Mouse (Mus musculus): ENCODE measurements around the gene Mif4gd. TPM values are rescaled to one million over a fixed set of nuclear protein-coding genes. Genes with fewer than 3 reads are reported as not detected.
A peak's percentile ranks its signal among the peaks of the same experiment; 100 is the strongest.

The Mif4gd gene
- polyA plus RNA-seq, 1 experiment from 2014 or later = 23.1 TPM

DNA sequence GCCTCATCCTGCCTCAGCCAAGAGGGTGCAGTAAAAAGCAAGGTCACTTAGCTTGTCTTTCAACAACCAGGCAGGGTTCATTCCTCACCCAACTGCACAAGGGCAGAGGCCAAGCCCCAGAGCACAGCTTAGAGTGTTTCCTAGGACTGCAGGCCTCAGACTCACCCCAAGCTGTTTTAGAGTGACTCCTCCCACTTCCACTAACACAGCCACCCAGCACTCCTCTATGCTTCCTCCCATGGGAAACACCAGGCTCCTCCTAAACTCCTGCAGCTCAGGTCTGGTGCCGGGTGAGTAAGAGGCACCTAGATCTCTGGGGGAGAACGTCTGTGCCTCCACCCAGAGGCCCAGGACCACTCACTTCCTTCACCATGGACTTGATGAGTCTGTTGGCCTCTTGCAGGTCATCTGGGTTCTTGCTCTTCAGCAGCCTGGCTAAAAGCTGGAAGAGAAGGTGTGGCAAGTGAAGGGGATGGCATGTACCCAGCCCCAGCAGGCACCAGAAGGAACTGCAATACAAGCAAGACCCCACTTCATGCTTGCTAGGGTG is 22.2 kb downstream of the Mif4gd start:
- Histone ChIP-seq H3K36me3 (peaks cover 98% of the 10 kb centered on the region), H3K4me2 (no peak overlapping the region), H3K27me3 (replicated peaks) (no peaks in the 10 kb centered on the region), H3K27ac (replicated peaks) (no peak overlapping the region), H3K4me3 (no peak overlapping the region), H3K9me3 (no peaks in the 10 kb centered on the region), H3K4me1 (no peaks in the 10 kb centered on the region), H3K9ac (no peak overlapping the region)
- no peak for ATAC-seq (ENCODE audit: extremely low read depth, insufficient number of reproducible peaks, low FRiP score, low TSS enrichment)
- 84% methylated on average over 2 of the region's 2 CpGs for WGBS

DNA sequence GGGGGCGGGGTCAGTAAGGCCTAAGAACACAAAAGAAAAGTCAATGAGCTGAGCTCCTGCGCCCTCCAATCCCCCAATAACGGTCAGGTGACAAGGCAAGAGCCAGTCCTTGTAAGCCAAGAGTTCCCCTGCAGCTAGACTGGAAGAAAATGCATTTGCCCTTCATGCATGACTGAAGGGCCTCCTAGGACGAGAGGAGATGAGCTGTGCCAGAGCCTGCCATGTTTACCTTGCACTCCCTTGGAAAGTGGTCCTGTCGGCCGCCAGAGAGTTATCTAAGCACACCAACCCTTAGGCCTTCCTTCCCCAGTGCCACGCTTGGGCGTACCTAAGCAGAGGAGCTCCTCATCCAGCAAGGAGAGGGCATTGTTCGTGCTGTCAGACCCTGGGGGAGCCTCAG is 24.8 kb downstream of the Mif4gd start:
- no peaks in the 10 kb centered on the region for H3K27me3 ChIP-seq (replicated peaks)
- peaks cover 98% of the 10 kb centered on the region for H3K36me3 ChIP-seq
- no peak overlapping the region; the same call in 1 of the 2 replicates for H3K9ac ChIP-seq
- no peaks in the 10 kb centered on the region for H3K4me1 ChIP-seq
- no peaks in the 10 kb centered on the region for H3K9me3 ChIP-seq
- no peak overlapping the region for H3K27ac ChIP-seq (replicated peaks)
- no peak overlapping the region for H3K4me3 ChIP-seq
- ATAC-seq (ENCODE audit: extremely low read depth, insufficient number of reproducible peaks, low FRiP score, low TSS enrichment) = no peak
- H3K4me2 ChIP-seq = no peak overlapping the region
- 82% methylated on average over 9 of the region's 9 CpGs for WGBS

GRCm38 (mm10) chr11:115586403-115586802 is 26.4 kb downstream of the Mif4gd start:
- Histone ChIP-seq H3K4me1 (no peaks in the 10 kb centered on the region), H3K4me2 (no peak overlapping the region), H3K4me3 (no peak overlapping the region), H3K36me3 (peaks cover 98% of the 10 kb centered on the region), H3K9ac (no peak overlapping the region), H3K9me3 (no peaks in the 10 kb centered on the region), H3K27me3 (replicated peaks) (no peaks in the 10 kb centered on the region), H3K27ac (replicated peaks) (no peak overlapping the region)
- WGBS = 82% methylated on average over 9 of the region's 9 CpGs
- no peak for ATAC-seq (ENCODE audit: extremely low read depth, insufficient number of reproducible peaks, low FRiP score, low TSS enrichment)

GRCm38 (mm10) chr11:115585573-115586100 is 27.1 kb downstream of the Mif4gd start:
- H3K9me3 ChIP-seq = no peaks in the 10 kb centered on the region
- no peak overlapping the region for H3K4me2 ChIP-seq
- 0 out of 2 replicates have a peak overlapping the region, but pooled peaks have one; percentile 0 for H3K9ac ChIP-seq
- peaks cover 98% of the 10 kb centered on the region for H3K36me3 ChIP-seq
- H3K27me3 ChIP-seq (replicated peaks) = no peaks in the 10 kb centered on the region
- no peak overlapping the region for H3K27ac ChIP-seq (replicated peaks)
- no peak overlapping the region for H3K4me3 ChIP-seq
- WGBS = 85% methylated on average over 7 of the region's 7 CpGs
- no peaks in the 10 kb centered on the region for H3K4me1 ChIP-seq
- no peak for ATAC-seq (ENCODE audit: extremely low read depth, insufficient number of reproducible peaks, low FRiP score, low TSS enrichment)

DNA sequence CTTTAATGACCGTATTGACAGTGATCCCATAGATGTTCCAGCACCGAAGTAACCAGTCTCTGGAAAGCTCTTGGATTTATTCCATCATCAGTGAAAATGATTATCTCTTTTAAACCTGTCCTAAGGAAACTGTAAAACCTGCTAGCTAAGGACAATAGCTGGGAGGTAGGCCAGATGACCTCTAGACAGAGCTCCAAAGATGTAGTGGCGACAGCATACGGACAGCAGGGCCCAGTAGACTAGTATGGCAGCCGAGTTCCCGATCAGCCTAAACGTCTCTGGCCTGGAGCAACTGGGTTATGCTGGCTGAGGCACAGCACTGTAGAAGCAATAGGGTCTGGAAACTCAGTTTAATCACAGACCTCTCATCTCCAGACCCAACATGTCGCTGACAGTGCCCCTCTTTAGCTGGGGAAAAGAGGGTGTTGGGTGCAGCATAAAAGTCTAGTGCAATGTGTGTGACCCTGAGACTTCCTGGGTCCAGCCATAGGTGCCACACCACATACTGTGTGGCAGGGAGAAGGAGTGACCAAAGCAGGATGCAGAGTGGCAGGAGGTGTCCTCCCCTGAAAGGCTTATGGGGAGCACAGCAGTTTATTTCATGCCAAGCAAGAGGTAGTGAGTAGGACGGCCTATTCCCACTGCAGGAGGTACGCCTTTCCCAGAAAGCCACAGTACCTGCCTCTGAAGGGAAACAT is 28.2 kb downstream of the Mif4gd start:
- Histone ChIP-seq H3K36me3 (peaks cover 97% of the 10 kb centered on the region), H3K4me1 (no peaks in the 10 kb centered on the region), H3K4me3 (no peak overlapping the region), H3K27me3 (replicated peaks) (no peaks in the 10 kb centered on the region), H3K9ac (no peak overlapping the region), H3K27ac (replicated peaks) (no peak overlapping the region), H3K4me2 (no peak overlapping the region), H3K9me3 (no peaks in the 10 kb centered on the region)
- ATAC-seq (ENCODE audit: extremely low read depth, insufficient number of reproducible peaks, low FRiP score, low TSS enrichment) = no peak
- WGBS = 82% methylated on average over 10 of the region's 10 CpGs

DNA sequence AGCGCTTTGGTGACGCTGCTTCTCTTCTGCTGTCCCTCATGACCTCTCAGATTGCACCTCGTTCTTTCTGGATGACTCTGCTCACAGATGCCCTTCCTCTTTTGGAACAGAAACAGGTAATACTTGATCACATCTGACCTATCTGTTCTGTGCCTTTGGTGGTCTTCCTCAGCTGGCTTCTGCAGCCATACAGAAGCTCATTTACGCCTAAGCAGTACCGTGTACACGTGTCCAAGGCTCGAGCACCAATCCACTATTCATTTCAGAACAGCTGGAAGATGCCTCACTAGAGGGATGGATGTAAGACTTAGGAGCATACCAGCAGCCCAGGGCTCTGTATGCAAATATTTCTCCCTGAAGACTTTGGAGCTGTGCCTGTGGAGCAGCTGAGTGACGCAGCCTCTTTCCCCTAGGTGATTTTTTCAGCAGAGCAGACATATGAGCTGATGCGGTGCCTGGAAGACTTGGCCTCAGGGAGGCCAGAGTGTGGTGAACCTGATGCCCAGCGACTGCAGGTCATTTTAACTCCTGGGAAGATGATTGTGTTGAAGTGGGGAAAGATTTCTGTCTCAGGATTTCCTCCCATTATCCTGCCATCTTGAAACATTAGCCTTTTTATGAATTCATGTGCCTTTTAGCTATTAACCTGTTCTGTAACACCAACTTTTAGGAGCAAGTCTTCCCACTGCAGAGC is 29.7 kb downstream of the Mif4gd start:
- Histone ChIP-seq H3K9ac (no peak overlapping the region), H3K36me3 (peaks cover 99% of the 10 kb centered on the region), H3K4me2 (no peak overlapping the region), H3K4me3 (no peak overlapping the region), H3K4me1 (no peaks in the 10 kb centered on the region), H3K27me3 (replicated peaks) (no peaks in the 10 kb centered on the region), H3K9me3 (no peaks in the 10 kb centered on the region), H3K27ac (replicated peaks) (no peak overlapping the region)
- ATAC-seq (ENCODE audit: extremely low read depth, insufficient number of reproducible peaks, low FRiP score, low TSS enrichment) = no peak
- WGBS = 78% methylated on average over 10 of the region's 10 CpGs

GRCm38 (mm10) chr11:115579080-115579479 is 33.7 kb downstream of the Mif4gd start:
- H3K36me3 ChIP-seq = peaks cover 80% of the 10 kb centered on the region
- H3K4me3 ChIP-seq = no peak overlapping the region
- H3K9me3 ChIP-seq = no peaks in the 10 kb centered on the region
- ATAC-seq (ENCODE audit: extremely low read depth, insufficient number of reproducible peaks, low FRiP score, low TSS enrichment) = no peak
- H3K4me1 ChIP-seq = no peaks in the 10 kb centered on the region
- H3K9ac ChIP-seq = no peak overlapping the region
- no peak overlapping the region for H3K27ac ChIP-seq (replicated peaks)
- H3K4me2 ChIP-seq = no peak overlapping the region
- no peaks in the 10 kb centered on the region for H3K27me3 ChIP-seq (replicated peaks)

DNA sequence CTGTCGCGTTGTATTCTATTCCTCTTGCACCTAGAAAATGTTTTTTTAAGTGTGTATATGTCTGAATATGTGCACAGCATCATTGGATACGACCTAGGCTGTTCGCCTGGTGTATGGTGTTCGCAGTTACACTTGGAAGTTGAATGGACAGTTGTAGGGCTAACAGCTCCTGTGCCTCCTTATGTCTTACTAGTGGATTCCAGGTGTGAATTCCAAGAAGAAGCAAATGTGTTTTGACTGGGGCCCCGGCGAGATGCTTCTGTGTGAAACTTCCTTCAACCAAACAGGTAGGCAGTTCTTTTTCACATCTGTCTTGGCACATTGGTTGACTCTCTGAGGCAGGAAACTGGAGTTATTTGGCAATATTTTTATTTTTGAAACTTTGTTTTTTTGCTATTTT is 47.8 kb downstream of the Mif4gd start:
- WGBS = 15% methylated on average over 7 of the region's 7 CpGs

GRCm38 (mm10) chr11:115564064-115564809 is 48.5 kb downstream of the Mif4gd start, which contains the start of gene Nup85:
Gene Nup85 (plus strand): TSS chr11:115564434.
- H3K9me3 ChIP-seq = no peaks in the 10 kb centered on the region
- peaks cover 17% of the 10 kb centered on the region for H3K4me1 ChIP-seq
- peak within 1 kb of the TSS; percentile 83 for H3K4me2 ChIP-seq
- H3K36me3 ChIP-seq = peaks cover 36% of the 10 kb centered on the region
- no peaks in the 10 kb centered on the region for H3K27me3 ChIP-seq (replicated peaks)
- ATAC-seq (ENCODE audit: extremely low read depth, insufficient number of reproducible peaks, low FRiP score, low TSS enrichment) = peak; percentile 74
- peak within 1 kb of the TSS; percentile 93 for H3K4me3 ChIP-seq
- WGBS = under 1% methylated on average over 42 of the region's 42 CpGs
- peak within 1 kb of the TSS; percentile 85 for H3K27ac ChIP-seq (replicated peaks)
- H3K9ac ChIP-seq = peak within 1 kb of the TSS; percentile 91

More for the DNA sequence above, 47.8 kb downstream of the Mif4gd start:
- peaks cover 17% of the 10 kb centered on the region for H3K4me1 ChIP-seq
- H3K9me3 ChIP-seq = no peaks in the 10 kb centered on the region
- no peak overlapping the region for H3K27ac ChIP-seq (replicated peaks)
- no peaks in the 10 kb centered on the region for H3K27me3 ChIP-seq (replicated peaks)
- peaks cover 43% of the 10 kb centered on the region for H3K36me3 ChIP-seq
- peak overlapping the region; percentile 93 for H3K4me3 ChIP-seq
- peak overlapping the region; percentile 83 for H3K4me2 ChIP-seq
- peak overlapping the region; percentile 91 for H3K9ac ChIP-seq
- no peak for ATAC-seq (ENCODE audit: extremely low read depth, insufficient number of reproducible peaks, low FRiP score, low TSS enrichment)

DNA sequence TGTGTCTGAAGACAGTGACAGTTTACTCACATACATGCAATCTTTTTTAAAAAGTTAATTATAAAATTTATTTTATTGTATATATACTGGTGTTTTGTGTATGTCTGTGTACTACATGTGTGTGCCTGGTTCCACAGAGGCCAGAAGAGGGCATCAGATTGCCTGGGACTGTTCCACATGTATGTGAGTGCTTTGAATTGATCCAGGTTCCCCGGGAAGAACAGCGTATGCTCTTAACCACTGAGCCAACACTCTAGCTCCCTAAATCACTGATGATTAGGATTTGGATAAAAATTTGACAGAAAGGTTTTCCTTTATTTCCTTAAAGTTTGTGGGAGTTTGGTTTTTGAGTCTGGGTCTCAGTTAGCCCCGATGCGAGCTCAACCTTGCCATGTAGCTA is 49.4 kb downstream of the Mif4gd start:
- ATAC-seq (ENCODE audit: extremely low read depth, insufficient number of reproducible peaks, low FRiP score, low TSS enrichment) = no peak
- peak overlapping the region; percentile 83 for H3K4me2 ChIP-seq
- peak overlapping the region; percentile 91 for H3K9ac ChIP-seq
- H3K27ac ChIP-seq (replicated peaks) = peak overlapping the region; percentile 68
- 42% methylated on average over 4 of the region's 4 CpGs for WGBS
- no peaks in the 10 kb centered on the region for H3K9me3 ChIP-seq
- peak overlapping the region; percentile 93 for H3K4me3 ChIP-seq
- peaks cover 28% of the 10 kb centered on the region for H3K36me3 ChIP-seq
- H3K4me1 ChIP-seq = peaks cover 17% of the 10 kb centered on the region
- H3K27me3 ChIP-seq (replicated peaks) = no peaks in the 10 kb centered on the region
